Mouse (Mus musculus) CH12.LX (cell line): ENCODE results near the gene Slc25a48. TPM values are rescaled to one million over a fixed set of nuclear protein-coding genes. Genes with fewer than 3 reads are reported as not detected.
A peak's percentile ranks its signal among the peaks of the same experiment; 100 is the strongest.

ENCODE experiments used
- DNase-seq: peaks from one replicate; pipeline ENCODE4 v3.0.0-alpha.2; 2013; ENCODE audit errors: extremely low read depth
- H3K27ac ChIP-seq: 2 replicates; pipeline ENCODE4 v1.5.1; 2012; ENCODE audit warnings: low read depth, mild to moderate bottlenecking, control low read depth, moderate library complexity; ENCODE audit not compliant: insufficient read depth
- H3K27me3 ChIP-seq: replicated peaks from 2 replicates; pipeline ENCODE3; 2012; ENCODE audit warnings: inconsistent platforms
- H3K36me3 ChIP-seq, 2 experiments: replicated peaks in 1 of 2; 2 replicates each; pipeline versions ENCODE3 to v1.6.1; 2012; ENCODE audit warnings: inconsistent platforms in 1 of 2, low read length in 1 of 2, mild to moderate bottlenecking in 1 of 2, mixed read lengths in 1 of 2, moderate library complexity in 1 of 2; ENCODE audit not compliant: control insufficient read depth in 1 of 2, insufficient read depth in 1 of 2
- H3K4me1 ChIP-seq, 2 experiments: 2 replicates each; pipeline ENCODE4 v1.6.1; 2012; ENCODE audit warnings: inconsistent platforms in 1 of 2, moderate library complexity in 1 of 2; ENCODE audit not compliant: insufficient read depth in 2 of 2, control insufficient read depth in 1 of 2
- H3K4me2 ChIP-seq: 2 replicates; pipeline ENCODE4 v1.6.1; 2012; ENCODE audit warnings: low read depth, mild to moderate bottlenecking, control low read depth; ENCODE audit not compliant: poor library complexity, insufficient read depth, severe bottlenecking
- H3K4me3 ChIP-seq, 3 experiments: fragments of 150-350 bp in 1 of 3; sonication (generic) in 1 of 3; replicated peaks in 1 of 3; 2 replicates each; pipeline versions ENCODE3 to v1.5.1; 2011 to 2012; ENCODE audit warnings: low read depth in 2 of 3, low read length in 2 of 3, mild to moderate bottlenecking in 2 of 3, moderate library complexity in 2 of 3, control low read depth in 1 of 3, improper control_type of control experiment in 1 of 3, inconsistent platforms in 1 of 3, mixed read lengths in 1 of 3; ENCODE audit not compliant: poor library complexity in 1 of 3
- H3K79me2 ChIP-seq: replicated peaks from 2 replicates; pipeline ENCODE4 v1.6.1; 2012; ENCODE audit warnings: mild to moderate bottlenecking, moderate library complexity; ENCODE audit not compliant: control insufficient read depth, poor library complexity, insufficient read depth, severe bottlenecking; ENCODE audit errors: extremely low read depth
- H3K9ac ChIP-seq: 2 replicates; pipeline ENCODE4 v1.6.1; 2012; ENCODE audit warnings: low read depth, mild to moderate bottlenecking, control low read depth, moderate library complexity; ENCODE audit not compliant: insufficient read depth
- H3K9me3 ChIP-seq: replicated peaks from 2 replicates; pipeline ENCODE3; 2012; ENCODE audit warnings: low read length, inconsistent platforms, mixed read lengths
- BHLHE40 ChIP-seq: IDR thresholded peaks from 2 replicates; pipeline ENCODE4 v1.6.1; 2011; ENCODE audit warnings: mild to moderate bottlenecking, low read depth, low read length, improper control_type of control experiment
- E2F4 ChIP-seq: IDR thresholded peaks from 2 replicates; pipeline ENCODE4 v1.6.1; 2011; ENCODE audit warnings: low read depth, low read length, improper control_type of control experiment; ENCODE audit not compliant: insufficient replicate concordance
- IRF4 ChIP-seq: IDR thresholded peaks from 2 replicates; pipeline ENCODE4 v1.6.1; 2014; ENCODE audit warnings: low read depth, mild to moderate bottlenecking, inconsistent platforms, low read length, improper control_type of control experiment
- JUN ChIP-seq: IDR thresholded peaks from 2 replicates; pipeline ENCODE4 v1.6.1; 2011; ENCODE audit warnings: low read depth, mild to moderate bottlenecking, low read length, improper control_type of control experiment, moderate library complexity; ENCODE audit not compliant: insufficient read depth
- NELFE ChIP-seq: IDR thresholded peaks from 2 replicates; pipeline ENCODE4 v1.6.1; 2011; ENCODE audit warnings: low read depth, low read length, improper control_type of control experiment
- NRF1 ChIP-seq: IDR thresholded peaks from 2 replicates; pipeline ENCODE4 v1.6.1; 2014; ENCODE audit warnings: low read depth, mild to moderate bottlenecking, inconsistent platforms, low read length, improper control_type of control experiment, moderate library complexity
- PAX5 ChIP-seq: IDR thresholded peaks from 2 replicates; pipeline ENCODE4 v1.6.1; 2012; ENCODE audit warnings: low read length, inconsistent platforms, mixed read lengths
- POLR2A ChIP-seq: IDR thresholded peaks from 2 replicates; pipeline ENCODE4 v1.6.1; 2011; ENCODE audit warnings: low read depth, mild to moderate bottlenecking, improper control_type of control experiment, low read length
- POLR2AphosphoS2 ChIP-seq: IDR thresholded peaks from 2 replicates; pipeline ENCODE4 v1.6.1; 2011; ENCODE audit warnings: low read depth, low read length, improper control_type of control experiment
- RCOR1 ChIP-seq: conservative IDR thresholded peaks from 2 replicates; pipeline ENCODE4 v1.6.1; 2012; ENCODE audit warnings: low read depth, mild to moderate bottlenecking, inconsistent platforms, low read length, improper control_type of control experiment
- ZMIZ1 ChIP-seq: IDR thresholded peaks from 2 replicates; pipeline ENCODE4 v1.6.1; 2012; ENCODE audit warnings: low read depth, mild to moderate bottlenecking, inconsistent platforms, low read length, improper control_type of control experiment
- ZNF384 ChIP-seq: IDR thresholded peaks from 2 replicates; pipeline ENCODE4 v1.6.1; 2012; ENCODE audit warnings: low read depth, low read length, improper control_type of control experiment, inconsistent platforms
- dilution Hi-C: fragments of 300-500 bp; cut with MboI; formaldehyde crosslinking; loops from 2 replicates; pipeline ENCODE4 v1.14.3; 2020; ENCODE audit warnings: low sequenced_read_pairs; ENCODE audit not compliant: extremely low pct_unique_long_range_greater_than_20kb, extremely low pct_ligation_motif_present
- in situ Hi-C: fragments of 300-500 bp; cut with MboI; formaldehyde crosslinking; loops from 3 replicates; pipeline ENCODE4 v1.14.3; 2019; ENCODE audit warnings: low sequenced_read_pairs, low pct_ligation_motif_present, low pct_unique_long_range_greater_than_20kb, mixed read lengths
- polyA plus RNA-seq: library from polyadenylated mRNA; unstranded; fragments of >175 nt; gene quantifications from 2 replicates; pipeline ENCODE4 v1.2.1, GENCODE M21; 2012; ENCODE audit warnings: low read depth; ENCODE audit not compliant: insufficient read length
- total RNA-seq, 2 experiments: library from RNA; depleted of rRNA; stranded (reverse); fragments of 300-350 nt in 1 of 2; fragments of >200 nt in 1 of 2; gene quantifications; 2 replicates each; pipeline ENCODE4 v1.2.3; 2012 to 2014

Slc25a48 gene
- total and polyA plus RNA-seq, 3 experiments, result not detected

- no peaks in the 10 kb centered on the region for H3K79me2 ChIP-seq
- in situ Hi-C loops, result no loop called here
- no peak overlapping the region for H3K9ac ChIP-seq
- no peak overlapping the region for H3K4me2 ChIP-seq
- dilution Hi-C loops, result no loop called here
- H3K4me1 ChIP-seq, result no peaks in the 10 kb centered on the region
- no peaks in the 10 kb centered on the region for H3K36me3 ChIP-seq
- H3K27ac ChIP-seq, result no peak overlapping the region
- H3K27me3 ChIP-seq, result peaks cover 65% of the 10 kb centered on the region
- no peak for DNase-seq
- peaks cover 2% of the 10 kb centered on the region for H3K9me3 ChIP-seq
- H3K4me3 ChIP-seq, result no peak overlapping the region
- TF ChIP-seq BHLHE40 (peak; percentile 33; the same call in 1 of the 2 replicates), E2F4 (no peak)
These were observed 63.8 kb downstream of the Slc25a48 start for GRCm38 (mm10) chr13:56501866-56502420.

GRCm38 (mm10) chr13:56506871-56507496 is 68.8 kb downstream of the Slc25a48 start:
- TF ChIP-seq NRF1, result no peak
- TF ChIP-seq, all 38 proteins: peak for 0
- H3K27me3 ChIP-seq, result peaks cover 84% of the 10 kb centered on the region
- dilution Hi-C loops (no loop called here), in situ Hi-C loops (no loop called here)
- H3K79me2 ChIP-seq, result no peaks in the 10 kb centered on the region
- no peaks in the 10 kb centered on the region for H3K36me3 ChIP-seq
- no peak overlapping the region for H3K9ac ChIP-seq
- H3K9me3 ChIP-seq, result peaks cover 7% of the 10 kb centered on the region
- no peak overlapping the region for H3K4me3 ChIP-seq
- no peak overlapping the region for H3K27ac ChIP-seq
- H3K4me2 ChIP-seq, result no peak overlapping the region
- H3K4me1 ChIP-seq, result no peaks in the 10 kb centered on the region
- no peak for DNase-seq

- no peaks in the 10 kb centered on the region for H3K4me1 ChIP-seq
- H3K27me3 ChIP-seq, result peaks cover 78% of the 10 kb centered on the region
- H3K9me3 ChIP-seq, result peaks cover 7% of the 10 kb centered on the region
- TF ChIP-seq RCOR1 (no peak), PAX5 (no peak), ZMIZ1 (no peak), ZNF384 (no peak), BHLHE40 (no peak), NELFE (no peak), POLR2A (no peak), POLR2AphosphoS2 (no peak), IRF4 (no peak), JUN (no peak), NRF1 (no peak)
- no peaks in the 10 kb centered on the region for H3K79me2 ChIP-seq
- dilution Hi-C loops (no loop called here), in situ Hi-C loops (no loop called here)
- H3K27ac ChIP-seq, result no peak overlapping the region
- no peak for DNase-seq
- H3K9ac ChIP-seq, result no peak overlapping the region
- no peak overlapping the region for H3K4me2 ChIP-seq
- H3K36me3 ChIP-seq, result no peaks in the 10 kb centered on the region
- no peak overlapping the region for H3K4me3 ChIP-seq
These were observed 71.6 kb downstream of the Slc25a48 start for GRCm38 (mm10) chr13:56509796-56510195.
